Mouse (Mus musculus) lung, postnatal 14 days (tissue): ENCODE measurements around the gene Sae1.
"Not testable (repeated sequence)": the region's sequence is repeated elsewhere in the genome, so short reads cannot be mapped to it uniquely, and the experiment has no call there.

Experiments used
- DNase-seq: peaks from one replicate; pipeline ENCODE4 v3.0.0; 2021

The Sae1 gene

DNA sequence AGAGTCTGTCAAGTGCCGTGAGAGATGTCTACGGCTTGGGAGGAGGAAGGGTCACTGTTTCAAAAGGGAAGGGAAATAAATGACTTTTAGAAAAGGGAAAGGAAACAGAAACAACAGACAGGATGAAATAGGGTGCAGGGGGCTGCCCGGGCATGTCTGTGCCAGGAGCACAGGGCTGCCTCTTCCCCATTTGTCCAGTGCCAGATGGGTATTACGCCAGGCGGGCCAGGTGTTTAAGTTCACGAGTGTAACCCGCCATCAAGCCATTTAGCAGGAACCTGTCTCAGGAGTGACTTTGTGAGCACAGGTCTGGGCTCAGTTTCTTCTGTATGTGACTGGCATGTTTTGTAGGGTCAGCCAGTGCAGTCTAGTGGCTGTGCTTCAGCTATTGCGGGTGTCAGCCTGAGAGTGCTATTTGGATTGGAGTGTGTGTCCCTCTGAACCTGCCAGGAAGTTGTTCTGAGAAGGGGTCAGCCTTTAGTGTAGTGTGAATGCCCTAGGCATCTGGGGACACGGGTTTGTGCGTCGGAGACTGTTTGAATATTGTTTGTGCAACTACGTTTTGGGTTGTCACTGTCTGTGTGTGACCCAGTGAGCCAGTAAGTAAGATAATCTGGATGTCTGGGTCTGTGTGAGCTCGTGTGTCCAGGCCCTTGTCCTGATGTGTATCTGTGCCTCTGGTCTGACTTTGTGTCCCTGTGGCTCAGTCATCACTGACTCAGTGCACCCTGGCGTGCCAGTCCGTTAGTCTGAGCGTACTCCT is 78.9 kb downstream of the Sae1 start:
- no peak for DNase-seq

DNA sequence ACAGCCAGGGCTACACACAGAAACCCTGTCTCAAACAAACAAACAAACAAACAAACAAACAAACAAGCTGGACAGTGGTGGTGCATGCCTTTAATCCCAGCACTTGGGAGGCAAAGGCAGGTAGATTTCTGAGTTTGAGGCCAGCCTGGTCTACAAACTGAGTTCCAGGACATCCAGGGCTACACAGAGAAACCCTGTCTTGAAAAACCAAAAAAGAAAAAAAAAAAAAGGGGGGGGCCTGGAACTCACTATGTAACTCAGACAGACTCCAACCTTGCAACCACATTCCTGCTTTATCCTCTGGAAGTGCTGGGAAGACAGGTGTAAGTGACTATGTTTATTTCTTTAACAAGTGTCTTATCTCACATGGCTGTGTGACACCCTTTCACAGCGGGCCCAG is 79.5 kb downstream of the Sae1 start, which contains the start of gene Bbc3:
Bbc3 (plus strand) TSS at position 301 of the 400 bp plus-strand sequence.
- not testable (repeated sequence) for DNase-seq

DNA sequence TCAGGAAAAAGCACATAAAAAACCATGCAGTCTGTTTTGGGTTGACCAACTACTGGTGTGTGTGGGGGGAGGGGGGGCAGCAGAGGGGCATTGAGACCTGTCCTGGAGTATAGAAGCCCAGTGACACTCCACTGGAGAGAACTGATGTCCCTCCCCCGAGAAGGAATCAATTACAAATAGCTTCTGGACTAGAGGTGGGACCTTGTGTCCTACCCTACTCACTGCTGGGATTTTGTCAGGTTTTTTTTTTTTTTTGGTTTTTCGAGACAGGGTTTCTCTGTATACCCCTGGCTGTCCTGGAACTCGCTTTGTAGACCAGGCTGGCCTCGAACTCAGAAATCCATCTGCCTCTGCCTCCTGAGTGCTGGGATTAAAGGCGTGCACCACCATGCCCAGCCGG is 80.5 kb downstream of the Sae1 start:
- not testable (repeated sequence) for DNase-seq

DNA sequence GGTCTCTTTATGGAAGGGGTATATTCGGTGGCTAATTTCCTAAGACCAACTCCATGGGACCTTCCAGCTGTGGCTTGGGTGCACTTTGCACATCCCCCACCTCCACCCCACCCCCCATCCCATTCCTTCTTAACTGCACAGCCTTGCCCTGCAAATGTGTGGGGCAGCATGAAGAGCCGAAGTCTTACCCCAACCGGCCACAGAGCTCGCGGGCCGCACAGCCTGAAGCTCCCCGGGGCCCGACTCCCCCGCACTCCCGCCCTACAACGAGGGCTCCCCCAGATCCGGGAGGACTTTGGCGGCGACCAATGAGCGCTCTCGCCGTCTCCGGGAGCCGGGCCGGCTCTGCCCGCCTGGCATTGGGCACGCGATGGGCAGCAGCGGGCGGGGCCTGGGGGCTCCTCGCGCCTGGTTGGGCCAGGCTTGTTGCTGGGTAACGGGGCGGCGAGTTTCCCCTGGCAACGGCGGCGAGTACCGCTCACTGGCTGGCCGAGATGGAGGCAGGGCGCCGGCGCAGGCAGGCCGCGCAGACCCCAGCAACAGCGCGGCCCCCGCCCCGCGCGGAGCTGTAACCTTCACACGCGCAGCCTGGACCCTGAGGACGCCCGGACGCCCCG is 88.1 kb downstream of the Sae1 start:
- peak; percentile 88 for DNase-seq

DNA sequence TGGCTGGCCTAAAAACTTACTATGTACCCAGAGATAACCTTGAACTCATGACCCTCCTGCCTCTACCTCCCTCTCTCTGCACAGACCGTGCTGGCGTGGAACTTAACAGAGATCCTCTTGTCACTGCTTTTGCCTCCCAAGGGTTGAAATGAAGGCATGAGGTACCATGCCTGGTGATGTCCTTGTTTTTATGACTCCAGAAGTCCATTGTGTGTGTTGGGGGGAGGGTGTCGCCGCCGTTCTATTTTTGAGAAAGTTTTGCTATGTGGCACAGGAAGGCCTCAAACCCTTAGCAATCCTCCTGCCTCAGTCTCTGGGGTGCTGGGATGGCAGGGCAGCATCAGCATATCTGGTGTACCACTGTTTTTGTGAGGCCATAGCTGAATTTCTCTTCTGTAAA is 88.7 kb downstream of the Sae1 start:
- DNase-seq = no peak

DNA sequence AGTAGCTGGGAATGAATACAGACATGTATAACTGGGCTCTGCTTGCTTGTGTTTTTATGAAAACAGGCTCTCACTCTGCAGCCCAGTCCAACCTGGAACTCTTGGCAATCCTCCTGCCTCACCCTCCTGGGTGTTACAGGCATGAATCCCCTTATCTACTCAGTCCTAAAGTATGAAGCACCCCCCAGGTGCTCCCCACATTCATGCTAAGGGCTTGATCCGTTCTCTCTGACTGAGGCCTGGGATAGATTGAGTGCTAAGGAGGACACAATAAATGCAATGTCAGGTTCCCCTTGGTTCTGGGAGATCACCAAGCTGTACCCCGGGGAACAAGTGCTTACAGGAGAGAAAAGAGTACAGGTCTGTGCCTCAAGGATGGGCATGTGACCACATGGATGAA is 90.0 kb downstream of the Sae1 start:
- no peak for DNase-seq

DNA sequence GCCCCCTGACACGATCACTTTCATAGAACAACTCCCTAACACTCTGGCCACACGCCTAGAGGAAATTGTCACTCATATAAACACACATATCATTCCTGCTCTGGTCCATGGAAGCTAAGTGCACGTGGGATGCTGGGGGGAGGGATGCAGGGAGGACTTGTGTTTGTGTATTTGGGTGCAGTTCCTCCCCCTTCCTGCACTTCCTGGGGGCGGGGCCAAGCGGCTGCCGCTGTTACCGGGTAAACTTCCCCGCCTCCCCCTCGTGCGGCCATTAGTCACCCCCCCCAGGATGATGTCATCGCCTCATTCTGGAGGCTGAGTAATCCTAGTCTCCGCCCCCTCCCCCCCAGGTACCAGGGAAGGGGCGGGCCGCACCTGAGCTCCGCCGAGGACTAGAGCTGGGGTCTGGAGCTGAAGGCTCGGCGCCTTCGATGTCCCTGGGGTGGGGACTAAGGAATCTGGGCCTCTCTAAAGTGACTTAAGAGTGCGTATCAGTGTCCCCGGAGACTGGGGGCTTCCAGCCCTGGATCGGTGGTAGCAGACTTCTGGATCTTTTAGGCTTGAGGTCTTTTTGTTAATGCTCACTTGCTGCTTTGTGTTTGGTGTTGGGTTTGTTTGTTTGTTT is 90.7 kb downstream of the Sae1 start:
- DNase-seq = peak; percentile 94

DNA sequence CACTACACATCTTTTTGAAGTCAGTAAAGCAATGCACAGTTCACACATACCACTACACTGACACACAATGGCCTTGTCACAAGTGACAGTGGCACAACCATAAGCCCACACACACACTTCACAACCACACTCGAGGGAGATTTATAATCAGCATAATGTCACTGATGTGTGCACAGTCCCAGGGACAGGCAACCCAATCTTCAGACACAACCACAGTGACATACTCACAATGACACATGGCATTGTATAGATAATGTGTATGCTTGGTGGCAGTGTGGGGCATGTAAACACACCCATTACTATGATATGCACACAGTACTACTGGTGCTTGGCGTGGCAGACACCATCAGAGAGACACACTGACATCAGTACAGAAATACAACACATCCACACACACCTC is 91.5 kb downstream of the Sae1 start:
- no peak for DNase-seq

DNA sequence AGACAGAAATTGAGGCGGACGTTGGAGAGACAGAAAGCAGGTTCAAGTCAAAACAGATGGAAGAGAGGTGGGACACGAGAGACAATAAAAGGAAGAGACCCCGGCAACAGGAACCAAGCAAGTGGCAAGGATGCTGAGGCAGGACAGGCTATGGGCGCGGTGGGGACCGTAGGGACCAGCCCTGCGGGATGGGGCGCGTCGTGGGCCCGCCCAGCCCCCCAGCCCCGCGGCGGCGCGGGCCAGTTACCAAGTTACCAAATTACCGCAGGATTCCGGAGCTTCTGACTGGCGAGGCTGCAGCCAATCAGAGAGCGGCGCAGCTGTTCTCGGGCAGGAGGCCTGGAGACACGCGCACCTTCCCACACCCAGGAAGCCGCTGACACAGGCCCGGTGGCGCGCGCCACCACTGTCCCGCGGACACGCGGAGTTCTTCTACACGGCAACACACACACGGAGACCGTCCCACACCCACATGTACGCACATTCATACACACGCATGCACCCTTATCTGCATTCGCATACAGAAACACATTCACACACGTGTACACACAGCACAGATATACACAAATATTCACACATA is 92.2 kb downstream of the Sae1 start:
- peak; percentile 81 for DNase-seq

DNA sequence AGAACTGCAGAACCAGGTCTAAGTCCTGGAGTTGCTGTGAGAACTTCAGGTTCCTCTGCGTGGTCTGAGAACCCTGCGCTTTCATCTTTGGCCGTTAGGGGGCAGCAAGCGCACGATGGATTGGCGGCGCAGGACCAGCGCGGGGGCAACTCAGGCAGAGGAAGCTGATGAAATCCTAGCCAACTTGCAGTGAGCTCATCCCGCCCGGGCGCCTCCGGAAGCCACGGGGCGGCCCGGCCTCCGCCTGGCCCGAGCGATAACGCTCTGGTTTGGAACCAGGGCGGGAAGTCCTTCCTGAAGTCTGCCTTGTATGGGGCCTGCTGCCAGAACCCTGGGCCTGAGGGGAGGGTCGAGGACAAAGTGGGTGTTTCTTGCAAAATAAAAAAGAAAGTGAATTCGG is 92.8 kb downstream of the Sae1 start:
- peak; percentile 97 for DNase-seq

DNA sequence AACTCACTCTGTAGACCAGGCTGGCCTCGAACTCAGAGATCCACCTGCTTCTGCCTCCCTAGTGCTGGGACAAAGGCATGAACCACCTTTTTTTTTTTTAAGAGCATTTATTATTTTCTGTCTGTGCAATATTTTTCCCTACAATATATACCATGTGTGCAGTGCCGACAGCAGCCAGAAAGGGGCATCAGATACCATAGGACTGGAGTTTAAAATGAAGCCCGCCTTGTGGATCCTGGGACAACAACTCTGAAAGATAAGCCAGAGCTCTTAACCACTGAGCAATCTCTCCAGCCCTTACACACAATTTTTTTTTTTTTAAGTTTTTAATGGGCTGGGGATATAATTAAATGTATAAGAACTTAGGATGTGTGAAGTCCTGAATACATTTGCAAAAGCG is 93.3 kb downstream of the Sae1 start:
- DNase-seq = peak; percentile 47

DNA sequence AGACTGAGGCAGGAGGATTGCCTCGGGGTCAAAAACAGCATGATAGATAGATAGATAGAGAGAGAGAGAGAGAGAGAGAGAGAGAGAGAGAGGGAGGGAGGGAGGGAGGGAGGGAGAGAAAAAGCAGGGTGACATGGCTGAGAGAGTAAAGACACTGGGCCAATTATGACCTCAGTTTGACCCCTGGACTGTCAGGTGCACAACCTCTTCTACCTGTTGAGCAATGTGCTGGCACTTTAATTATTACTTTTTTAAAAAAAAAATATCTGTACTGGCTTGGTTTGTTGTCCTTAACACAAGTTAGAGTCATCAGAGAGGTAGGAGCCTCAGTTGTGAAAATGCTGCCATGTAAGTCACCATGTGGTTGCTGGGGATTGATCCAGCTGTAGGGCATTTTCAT is 99.8 kb downstream of the Sae1 start:
- no peak for DNase-seq

DNA sequence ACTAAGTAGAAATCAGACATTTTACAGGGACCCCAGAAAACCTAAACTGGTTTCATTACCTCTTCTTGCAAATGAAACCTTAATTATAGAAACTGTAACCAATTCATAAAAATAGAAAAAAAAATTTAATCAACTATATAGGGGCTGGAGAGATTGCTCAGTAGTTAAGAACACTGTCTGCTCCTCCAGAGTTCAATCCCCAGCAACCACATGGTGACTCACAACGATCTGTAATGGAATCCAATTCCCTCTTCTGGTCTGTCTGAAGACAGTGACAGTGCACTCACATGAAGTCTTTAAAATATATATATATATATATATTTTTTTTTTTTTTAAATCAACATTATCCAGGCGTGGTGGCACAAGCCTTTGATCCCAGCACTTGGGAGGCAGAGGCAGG is 100.6 kb downstream of the Sae1 start:
- no peak for DNase-seq

DNA sequence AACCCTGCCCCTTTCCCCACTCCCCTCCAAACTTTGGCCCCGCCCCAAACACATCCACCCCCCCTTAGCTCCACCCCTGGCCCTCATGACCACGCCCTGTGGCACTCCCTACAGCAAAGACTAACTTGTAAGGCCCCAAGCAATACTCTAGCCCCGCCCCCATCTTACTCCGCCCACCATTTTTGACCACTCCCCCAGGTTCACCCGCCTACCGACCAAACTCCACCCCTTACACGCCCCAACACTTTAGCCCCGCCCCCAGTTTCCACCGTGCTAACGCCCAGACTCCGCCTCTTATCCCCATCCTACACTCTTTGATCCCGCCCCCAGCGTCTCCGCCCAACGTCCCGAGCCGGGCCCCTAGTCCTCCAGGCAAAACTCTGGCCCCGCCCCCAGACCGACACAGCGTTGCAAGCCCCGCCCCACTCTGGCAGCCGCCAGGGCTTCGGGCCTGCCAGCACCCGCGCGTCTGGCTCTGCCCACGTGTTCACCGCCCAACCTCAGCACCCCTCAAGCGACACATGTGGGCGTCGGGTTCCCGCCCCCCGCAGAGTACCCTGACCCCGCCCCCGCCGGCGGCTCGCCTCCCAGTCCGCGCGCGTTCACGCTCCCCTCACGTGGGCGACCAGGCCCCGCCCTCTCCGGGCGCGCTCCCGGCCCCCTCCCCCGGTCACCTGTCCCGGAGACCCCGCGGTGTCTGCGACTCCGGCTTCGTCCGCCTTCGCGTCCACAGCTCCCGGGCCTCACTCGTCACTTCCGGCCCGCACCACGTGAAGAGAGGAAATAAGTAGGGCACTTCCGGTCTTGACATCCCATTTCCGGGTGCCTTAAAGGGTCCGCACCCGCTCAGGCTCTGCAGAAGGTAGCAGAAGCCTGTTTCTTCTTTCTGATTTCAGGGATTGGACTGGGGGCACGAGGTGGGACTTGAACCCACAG is 101.3 kb downstream of the Sae1 start, which contains the start of gene Ccdc9:
Ccdc9 (minus strand) TSS at position 770 of the 936 bp plus-strand sequence.
- peak; percentile 100 for DNase-seq

DNA sequence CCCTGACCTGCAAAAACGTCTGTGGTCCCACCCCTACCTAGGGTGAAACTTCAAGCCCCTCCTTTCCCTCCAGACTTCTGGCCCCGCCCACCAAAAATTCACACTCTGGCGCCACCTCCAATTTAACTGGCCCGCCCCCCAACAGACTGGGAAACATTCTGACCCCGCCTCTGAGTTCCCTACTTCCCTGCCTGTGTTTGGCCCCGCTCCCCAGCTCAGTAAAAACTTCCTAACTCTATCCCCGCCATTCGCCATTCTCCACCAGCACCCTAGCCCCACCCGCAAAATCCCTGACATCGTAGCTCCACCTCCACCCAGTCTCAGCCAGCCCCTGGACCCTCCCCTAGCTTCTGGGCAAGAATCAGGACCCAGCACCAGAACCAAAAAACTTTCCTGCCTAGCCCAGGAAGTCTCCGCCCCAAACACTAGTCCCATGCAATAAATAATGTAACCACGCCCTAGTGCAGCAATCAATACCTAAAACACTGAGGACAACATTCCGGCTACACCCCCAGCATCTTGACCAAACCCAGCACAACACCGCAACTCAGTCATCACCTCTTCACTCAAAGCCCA is 102.1 kb downstream of the Sae1 start:
- DNase-seq = peak; percentile 81

DNA sequence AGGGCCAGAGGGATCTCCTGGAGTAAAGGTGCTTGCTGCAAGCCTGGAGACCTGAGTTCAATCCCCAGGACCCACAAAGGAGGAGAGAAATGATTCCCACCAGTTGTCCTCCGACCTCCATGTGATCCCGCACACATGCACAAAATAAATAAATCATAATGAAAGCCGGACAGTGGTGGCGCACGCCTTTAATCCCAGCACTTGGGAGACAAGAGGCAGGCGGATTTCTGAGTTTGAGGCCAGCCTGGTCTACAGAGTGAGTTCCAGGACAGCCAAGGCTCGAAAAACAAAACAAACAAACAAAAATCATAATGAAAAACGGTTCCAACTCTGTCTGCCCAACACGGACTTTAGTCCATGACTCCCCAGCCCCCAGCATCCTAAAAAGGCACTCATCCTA is 102.7 kb downstream of the Sae1 start:
- DNase-seq = no peak

DNA sequence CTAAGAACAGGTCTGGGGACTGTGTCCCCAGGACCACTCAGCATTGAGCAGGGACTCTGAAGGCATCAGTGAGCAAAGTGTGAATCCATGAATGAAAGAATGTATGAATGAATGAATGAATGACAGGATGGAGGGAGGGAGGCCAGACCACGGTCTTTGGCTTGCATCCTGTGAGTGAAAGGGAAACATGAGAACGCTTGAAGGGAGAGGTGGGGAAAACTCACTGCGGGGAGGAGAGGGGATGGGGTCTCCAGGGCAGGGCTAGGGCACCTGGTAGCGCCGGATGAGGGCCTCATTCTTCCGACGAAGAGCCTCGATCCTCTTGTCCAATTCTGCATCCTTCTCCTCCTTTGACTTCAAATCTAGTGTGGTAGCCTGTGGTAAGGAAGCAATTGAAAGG is 103.6 kb downstream of the Sae1 start:
- DNase-seq = no peak

DNA sequence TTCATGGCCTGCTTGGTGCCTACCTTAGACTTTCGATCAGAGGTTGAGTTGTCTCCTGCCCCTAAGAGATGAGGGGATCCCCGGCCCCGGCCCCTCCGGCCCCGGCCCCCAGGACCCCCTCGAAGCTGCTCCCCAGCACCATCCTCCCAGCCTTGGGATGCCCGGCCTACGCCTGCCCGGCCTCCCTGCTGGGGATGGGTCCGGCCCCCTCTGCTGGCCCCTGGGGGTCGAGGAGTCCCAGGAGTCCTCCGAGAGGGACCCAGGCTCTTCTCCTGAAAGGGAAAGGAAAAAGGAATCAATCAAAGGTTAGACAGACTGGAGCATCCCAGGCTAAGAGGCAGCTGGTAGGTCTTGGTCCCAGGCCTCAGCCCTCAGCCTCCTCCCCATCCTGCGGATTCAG is 105.3 kb downstream of the Sae1 start:
- DNase-seq = no peak

DNA sequence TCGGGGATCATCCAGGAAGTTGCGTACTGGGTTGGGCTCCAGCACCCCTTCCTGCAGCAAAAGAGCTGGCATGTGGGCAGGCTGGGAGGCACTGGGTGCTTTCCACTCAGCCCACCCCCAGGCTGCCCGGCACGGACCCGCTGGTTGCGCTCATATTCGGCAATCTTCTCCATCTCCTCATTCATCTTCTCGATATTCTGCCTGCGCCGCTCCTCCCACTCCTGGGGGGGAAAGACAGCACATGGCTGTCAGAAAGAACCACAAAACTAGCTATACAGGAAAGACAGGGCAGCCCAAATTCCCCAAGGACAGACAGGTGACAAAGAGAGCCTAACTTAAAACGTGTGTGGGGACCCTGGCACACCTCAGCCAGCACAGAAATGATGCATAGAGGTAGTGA is 106.9 kb downstream of the Sae1 start:
- DNase-seq = no peak

DNA sequence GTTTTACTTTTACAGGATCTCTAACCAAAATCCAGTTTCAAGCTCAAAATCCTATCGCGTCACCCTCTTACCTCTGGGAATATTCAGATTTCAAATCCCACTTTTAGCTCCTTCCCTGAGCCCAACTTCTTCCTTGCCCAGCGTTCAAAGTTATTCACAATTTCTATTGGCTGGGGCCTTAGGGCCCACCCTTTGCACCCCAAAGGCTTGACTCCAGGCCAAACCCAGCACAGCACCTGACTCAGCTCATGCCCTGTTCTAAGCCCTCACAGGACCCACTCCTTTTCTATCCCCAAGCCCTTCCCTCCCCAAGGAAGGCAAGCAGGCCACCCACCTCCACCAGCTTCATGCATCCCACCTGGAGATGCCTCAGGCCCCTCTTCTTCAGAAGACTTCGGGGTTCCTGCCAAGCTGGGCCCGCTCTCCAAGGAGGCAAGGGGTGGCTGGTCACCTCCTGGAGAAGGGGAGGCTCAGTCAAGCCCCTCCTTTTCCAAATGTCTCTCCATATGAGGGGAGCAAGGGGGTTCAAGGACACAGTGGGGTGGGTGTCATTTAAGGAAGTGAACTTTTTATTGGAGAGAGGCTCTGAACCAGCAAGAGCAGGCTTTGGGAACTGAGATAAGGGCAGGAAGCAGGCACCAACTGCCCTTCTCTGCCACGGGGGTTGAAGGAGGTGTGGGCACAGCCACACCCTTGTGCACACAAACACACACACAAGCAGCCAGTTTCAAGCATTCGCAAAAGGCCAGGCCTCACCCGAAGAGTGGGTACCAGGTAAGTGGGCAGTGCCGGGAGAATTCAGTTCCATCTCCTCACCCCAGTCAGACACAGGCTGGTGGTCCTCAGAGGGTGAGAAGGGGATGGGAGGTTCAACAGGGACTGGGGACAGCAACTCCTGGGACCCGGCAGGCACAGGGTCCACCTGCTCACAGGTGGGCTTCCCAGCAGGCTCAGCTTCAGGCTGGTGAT is 112.4 kb downstream of the Sae1 start:
- no peak for DNase-seq

DNA sequence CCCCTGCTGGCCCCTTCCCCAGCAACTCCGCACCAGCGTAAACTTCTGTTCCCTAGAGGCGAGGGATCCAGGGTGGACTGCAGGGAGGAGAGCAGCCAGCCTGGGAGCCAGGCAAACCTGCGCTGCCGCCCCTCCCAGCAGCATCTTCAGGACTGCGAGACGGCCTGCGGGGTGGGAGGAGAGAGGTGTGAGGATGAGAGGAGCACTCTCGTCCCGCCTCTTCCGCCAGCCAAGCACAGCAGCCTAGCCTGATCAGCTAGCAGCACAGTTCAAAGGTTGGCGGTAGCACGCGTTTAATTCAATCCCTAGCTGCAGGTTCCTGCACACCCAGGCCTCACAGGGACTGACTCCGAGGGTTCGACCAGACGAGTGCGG is 113.9 kb downstream of the Sae1 start:
- no peak for DNase-seq
